Mouse (Mus musculus) heart, embryonic 15.5 days (tissue): ENCODE measurements around the gene Kcnq2. TPM values are rescaled to one million over a fixed set of nuclear protein-coding genes. Genes with fewer than 3 reads are reported as not detected.

Source experiments
- ATAC-seq: fragments of 200-750 bp; cut with Nextera tagmentation; replicated peaks from 2 replicates; pipeline ENCODE4 v1.8.0; 2017; ENCODE audit warnings: low read depth, moderate TSS enrichment; ENCODE audit not compliant: insufficient number of reproducible peaks, insufficient read depth, low FRiP score
- H3K27ac ChIP-seq: fragments of 300-500 bp; sonication (generic); 2 replicates; pipeline ENCODE4 v1.5.1; 2015; ENCODE audit warnings: mild to moderate bottlenecking, inconsistent platforms
- H3K27me3 ChIP-seq: fragments of 300-500 bp; sonication (generic); 2 replicates; pipeline ENCODE4 v1.6.1; 2015; ENCODE audit warnings: inconsistent platforms
- H3K36me3 ChIP-seq: fragments of 300-500 bp; sonication (generic); 2 replicates; pipeline ENCODE4 v1.6.1; 2015; ENCODE audit warnings: mild to moderate bottlenecking, inconsistent platforms
- H3K4me1 ChIP-seq: fragments of 300-500 bp; sonication (generic); replicated peaks from 2 replicates; pipeline ENCODE4 v1.6.1; 2015; ENCODE audit warnings: inconsistent platforms
- H3K4me2 ChIP-seq: fragments of 300-500 bp; sonication (generic); 2 replicates; pipeline ENCODE4 v1.6.1; 2015; ENCODE audit warnings: inconsistent platforms, mild to moderate bottlenecking, moderate library complexity
- H3K4me3 ChIP-seq: fragments of 300-500 bp; sonication (generic); 2 replicates; pipeline ENCODE4 v1.5.1; 2015; ENCODE audit warnings: mild to moderate bottlenecking, inconsistent platforms
- H3K9ac ChIP-seq: fragments of 300-500 bp; sonication (generic); 2 replicates; pipeline ENCODE4 v1.6.1; 2015; ENCODE audit warnings: mild to moderate bottlenecking, inconsistent platforms
- H3K9me3 ChIP-seq: fragments of 300-500 bp; sonication (generic); replicated peaks from 2 replicates; pipeline ENCODE4 v1.6.1; 2016; ENCODE audit warnings: inconsistent platforms
- WGBS: fragments of 180-500 bp; shearing (Covaris S2); methylation state at CpG from one replicate; pipeline ENCODE4 v1.1.7; 2015; ENCODE audit warnings: mixed read lengths; 5-methylcytosine and 5-hydroxymethylcytosine counted together
- polyA plus RNA-seq: library from polyadenylated mRNA; unstranded; fragments of >200 nt; fragmentation: Nextera tagmentation; extraction: Ambion mirVana; gene quantifications from 2 replicates; pipeline ENCODE4 v1.2.1, GENCODE M21; 2015

The Kcnq2 gene
- polyA plus RNA-seq, 1 experiment from 2014 or later: 0.03 TPM

- no peaks in the 10 kb centered on the region for H3K36me3 ChIP-seq
- no peak overlapping the region for H3K4me2 ChIP-seq
- H3K4me1 ChIP-seq: no peaks in the 10 kb centered on the region
- no peak overlapping the region for H3K27ac ChIP-seq
- H3K9me3 ChIP-seq: no peaks in the 10 kb centered on the region
- no peak for ATAC-seq
- peaks cover 21% of the 10 kb centered on the region for H3K27me3 ChIP-seq
- H3K4me3 ChIP-seq: no peak overlapping the region
- WGBS: 54% methylated on average over 1 of the region's 1 CpGs
- H3K9ac ChIP-seq: no peak overlapping the region
These were observed 33.5 kb downstream of the Kcnq2 start for GRCm38 (mm10) chr2:181101626-181102025.

GRCm38 (mm10) chr2:181100087-181100486, 35.0 kb downstream of the Kcnq2 start:
- Histone ChIP-seq H3K27ac (no peak overlapping the region), H3K36me3 (no peaks in the 10 kb centered on the region), H3K27me3 (peaks cover 34% of the 10 kb centered on the region), H3K4me2 (no peak overlapping the region), H3K9me3 (no peaks in the 10 kb centered on the region), H3K4me1 (no peaks in the 10 kb centered on the region), H3K9ac (no peak overlapping the region), H3K4me3 (no peak overlapping the region)
- no peak for ATAC-seq
- WGBS: 78% methylated on average over 2 of the region's 2 CpGs

DNA sequence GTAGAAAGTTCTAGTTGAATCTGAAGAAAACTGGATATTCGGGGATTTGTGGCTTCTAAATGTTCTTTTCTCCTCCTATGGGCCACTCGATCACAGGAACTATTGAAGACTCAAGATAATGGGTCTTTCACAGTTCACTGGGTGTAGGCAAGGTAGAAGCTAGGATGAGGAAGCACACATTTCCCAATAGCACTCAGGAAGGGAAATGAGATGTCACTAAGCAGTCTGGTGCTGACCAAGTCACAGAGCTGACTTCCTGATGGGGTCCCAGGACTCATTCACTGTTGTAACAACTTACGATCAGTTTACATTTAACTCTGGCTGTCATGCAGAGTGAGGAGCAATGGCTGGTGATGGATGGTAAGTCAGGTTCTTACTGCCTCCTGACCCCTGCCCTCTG, 45.0 kb downstream of the Kcnq2 start:
- H3K36me3 ChIP-seq: no peaks in the 10 kb centered on the region
- WGBS: 61% methylated on average over 3 of the region's 3 CpGs
- H3K27me3 ChIP-seq: peaks cover 46% of the 10 kb centered on the region
- no peak overlapping the region for H3K4me3 ChIP-seq
- no peaks in the 10 kb centered on the region for H3K4me1 ChIP-seq
- no peak for ATAC-seq
- no peak overlapping the region for H3K9ac ChIP-seq
- no peak overlapping the region for H3K27ac ChIP-seq
- no peaks in the 10 kb centered on the region for H3K9me3 ChIP-seq
- H3K4me2 ChIP-seq: no peak overlapping the region

GRCm38 (mm10) chr2:181084997-181085396, 50.1 kb downstream of the Kcnq2 start:
- no peak for ATAC-seq
- Histone ChIP-seq H3K9ac (no peak overlapping the region), H3K4me1 (peaks cover 4% of the 10 kb centered on the region), H3K36me3 (no peaks in the 10 kb centered on the region), H3K4me3 (no peak overlapping the region), H3K27me3 (peaks cover 25% of the 10 kb centered on the region; the same call in 1 of the 2 replicates), H3K9me3 (no peaks in the 10 kb centered on the region), H3K4me2 (no peak overlapping the region), H3K27ac (no peak overlapping the region)
- WGBS: 54% methylated on average over 8 of the region's 8 CpGs

GRCm38 (mm10) chr2:181083945-181084344, 51.2 kb downstream of the Kcnq2 start:
- Histone ChIP-seq H3K4me2 (no peak overlapping the region), H3K9me3 (no peaks in the 10 kb centered on the region), H3K36me3 (no peaks in the 10 kb centered on the region), H3K27me3 (peaks cover 25% of the 10 kb centered on the region; the same call in 1 of the 2 replicates), H3K4me1 (peaks cover 4% of the 10 kb centered on the region), H3K27ac (no peak overlapping the region), H3K9ac (no peak overlapping the region), H3K4me3 (no peak overlapping the region)
- 39% methylated on average over 4 of the region's 4 CpGs for WGBS
- ATAC-seq: no peak

DNA sequence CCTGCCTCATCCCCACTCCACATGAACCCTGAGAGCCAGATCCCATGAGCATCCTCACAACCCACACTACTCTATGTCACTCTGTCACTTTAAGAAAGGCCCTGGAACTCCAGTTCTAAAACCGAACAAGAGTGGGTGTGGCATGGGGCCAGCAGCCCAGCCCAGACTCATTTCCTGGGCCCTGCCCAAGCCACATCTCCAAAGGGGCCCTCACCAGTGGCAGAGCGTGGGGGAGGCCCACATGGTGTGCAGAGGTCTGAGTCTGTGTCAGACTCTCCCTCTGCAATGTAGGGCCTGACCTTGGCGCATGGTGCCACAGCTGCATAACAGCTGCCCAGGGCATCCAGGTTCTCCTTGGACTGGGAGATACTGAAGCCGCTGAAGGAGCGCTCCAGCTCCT, 54.2 kb downstream of the Kcnq2 start:
- no peak for ATAC-seq
- 60% methylated on average over 5 of the region's 5 CpGs for WGBS

GRCm38 (mm10) chr2:181079518-181079917, 55.6 kb downstream of the Kcnq2 start:
- peaks cover 25% of the 10 kb centered on the region for H3K27me3 ChIP-seq
- peaks cover 4% of the 10 kb centered on the region for H3K4me1 ChIP-seq
- ATAC-seq: no peak
- H3K36me3 ChIP-seq: no peaks in the 10 kb centered on the region
- no peak overlapping the region for H3K4me2 ChIP-seq
- no peak overlapping the region for H3K4me3 ChIP-seq
- H3K9ac ChIP-seq: no peak overlapping the region
- WGBS: 81% methylated on average over 2 of the region's 2 CpGs
- no peaks in the 10 kb centered on the region for H3K9me3 ChIP-seq
- H3K27ac ChIP-seq: no peak overlapping the region

More for the DNA sequence above, 54.2 kb downstream of the Kcnq2 start:
- Histone ChIP-seq H3K9ac (no peak overlapping the region), H3K4me2 (no peak overlapping the region), H3K27ac (no peak overlapping the region), H3K4me1 (peaks cover 4% of the 10 kb centered on the region), H3K9me3 (no peaks in the 10 kb centered on the region), H3K36me3 (no peaks in the 10 kb centered on the region), H3K27me3 (peaks cover 18% of the 10 kb centered on the region), H3K4me3 (no peak overlapping the region)

- Histone ChIP-seq H3K27ac (no peak overlapping the region), H3K9me3 (no peaks in the 10 kb centered on the region), H3K4me1 (peaks cover 4% of the 10 kb centered on the region), H3K27me3 (peaks cover 25% of the 10 kb centered on the region), H3K4me3 (no peak overlapping the region), H3K4me2 (no peak overlapping the region), H3K36me3 (no peaks in the 10 kb centered on the region), H3K9ac (no peak overlapping the region)
- no peak for ATAC-seq
- WGBS: 77% methylated on average over 2 of the region's 2 CpGs
These were observed 56.2 kb downstream of the Kcnq2 start for GRCm38 (mm10) chr2:181078908-181079307.

- ATAC-seq: no peak
- 77% methylated on average over 12 of the region's 12 CpGs for WGBS
- H3K27me3 ChIP-seq: peaks cover 29% of the 10 kb centered on the region; the same call in 1 of the 2 replicates
- H3K4me2 ChIP-seq: no peak overlapping the region
- H3K9me3 ChIP-seq: no peaks in the 10 kb centered on the region
- H3K4me3 ChIP-seq: no peak overlapping the region
- H3K27ac ChIP-seq: no peak overlapping the region
- H3K4me1 ChIP-seq: no peaks in the 10 kb centered on the region
- no peak overlapping the region for H3K9ac ChIP-seq
- no peaks in the 10 kb centered on the region for H3K36me3 ChIP-seq
These were observed 59.6 kb downstream of the Kcnq2 start for GRCm38 (mm10) chr2:181075501-181075900.

DNA sequence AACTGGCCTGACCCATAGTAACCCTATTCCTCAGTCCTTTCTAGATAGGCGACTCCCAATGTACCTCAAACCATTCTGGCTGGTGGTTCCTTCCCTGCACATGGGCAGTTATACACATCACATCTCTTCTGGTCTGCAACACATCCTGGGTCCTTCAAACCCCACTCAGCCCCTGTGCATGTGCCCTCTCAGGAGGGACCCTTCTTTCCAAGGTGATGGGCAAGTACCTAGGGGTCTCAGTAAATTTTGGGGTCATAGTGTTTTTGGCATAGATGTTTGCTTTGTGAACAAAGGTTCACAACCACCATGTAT, 62.7 kb downstream of the Kcnq2 start:
- 0% methylated on average over 1 of the region's 1 CpGs for WGBS

DNA sequence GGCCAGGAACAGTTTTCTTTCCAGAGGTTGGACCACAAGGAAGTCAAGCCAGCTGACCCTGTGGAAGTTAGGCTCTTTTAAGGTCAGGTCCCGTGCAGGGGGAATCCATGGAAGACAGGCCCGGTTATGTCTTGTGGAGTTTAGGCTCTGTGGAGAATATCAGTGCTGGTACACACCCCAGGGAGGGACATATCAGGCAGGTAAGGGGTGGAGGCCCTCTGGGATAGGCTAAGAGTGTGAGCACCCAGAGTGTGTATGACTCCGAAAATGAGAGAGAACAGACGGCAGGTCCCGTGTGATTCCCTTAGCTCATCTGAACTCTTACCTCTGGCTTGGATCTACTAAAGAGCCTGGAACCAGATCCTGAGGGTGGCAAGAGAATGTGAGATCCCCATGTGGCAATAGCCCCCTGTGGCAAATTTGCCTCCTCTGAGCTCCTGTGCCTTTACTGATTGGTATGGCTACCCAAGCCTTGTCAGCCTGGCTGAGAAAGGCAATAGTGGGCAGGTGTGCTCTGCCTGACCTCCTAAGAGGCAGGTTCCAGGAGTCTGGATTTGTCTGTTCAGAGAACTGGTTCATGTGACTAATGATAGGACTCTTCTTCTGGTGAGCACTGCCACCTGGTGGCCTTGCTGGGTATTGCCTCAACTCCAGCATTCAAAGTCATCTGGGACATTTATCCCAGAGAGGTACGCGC, 63.2 kb downstream of the Kcnq2 start:
- Histone ChIP-seq H3K9ac (no peak overlapping the region), H3K36me3 (no peaks in the 10 kb centered on the region), H3K4me2 (no peak overlapping the region), H3K9me3 (no peaks in the 10 kb centered on the region), H3K4me1 (no peaks in the 10 kb centered on the region), H3K27me3 (peaks cover 40% of the 10 kb centered on the region), H3K4me3 (no peak overlapping the region), H3K27ac (no peak overlapping the region)
- WGBS: 50% methylated on average over 7 of the region's 7 CpGs
- ATAC-seq: no peak

More for the DNA sequence above, 62.7 kb downstream of the Kcnq2 start:
- Histone ChIP-seq H3K27me3 (peaks cover 40% of the 10 kb centered on the region), H3K36me3 (no peaks in the 10 kb centered on the region), H3K4me2 (no peak overlapping the region), H3K9ac (no peak overlapping the region), H3K4me3 (no peak overlapping the region), H3K4me1 (no peaks in the 10 kb centered on the region), H3K9me3 (no peaks in the 10 kb centered on the region), H3K27ac (no peak overlapping the region)
- ATAC-seq: no peak

- WGBS: 38% methylated on average over 7 of the region's 7 CpGs
- ATAC-seq: no peak
- Histone ChIP-seq H3K4me1 (no peaks in the 10 kb centered on the region), H3K4me2 (no peak overlapping the region), H3K9me3 (no peaks in the 10 kb centered on the region), H3K9ac (no peak overlapping the region), H3K36me3 (no peaks in the 10 kb centered on the region), H3K4me3 (no peak overlapping the region), H3K27me3 (peaks cover 31% of the 10 kb centered on the region), H3K27ac (no peak overlapping the region)
These were observed 65.0 kb downstream of the Kcnq2 start for GRCm38 (mm10) chr2:181070136-181070535.
